Mouse (Mus musculus) liver, embryonic 11.5 days (tissue): ENCODE results near the gene Stag1. TPM values are rescaled to one million over a fixed set of nuclear protein-coding genes. Genes with fewer than 3 reads are reported as not detected.
"Not testable (repeated sequence)": the region's sequence is repeated elsewhere in the genome, so short reads cannot be mapped to it uniquely, and the experiment has no call there.

ENCODE experiments used
- ATAC-seq: fragments of 200-750 bp; cut with Nextera tagmentation; replicated peaks from 2 replicates; pipeline ENCODE4 v1.8.0; 2017; ENCODE audit warnings: moderate number of reproducible peaks, mild to moderate bottlenecking, moderate TSS enrichment, moderate library complexity; ENCODE audit not compliant: low FRiP score
- DNase-seq: peaks from one replicate; pipeline ENCODE4 v3.0.0-alpha.2; 2017; ENCODE audit warnings: low spot score
- H3K27ac ChIP-seq: fragments of 300-500 bp; sonication (generic); 2 replicates; pipeline ENCODE4 v1.5.1; 2014; ENCODE audit warnings: mild to moderate bottlenecking, low read depth, low read length, control low read depth
- H3K27me3 ChIP-seq: fragments of 300-500 bp; sonication (generic); replicated peaks from 2 replicates; pipeline ENCODE4 v1.6.1; 2014; ENCODE audit warnings: low read length, mixed read lengths; ENCODE audit not compliant: control insufficient read depth, insufficient read depth
- H3K36me3 ChIP-seq: fragments of 300-500 bp; sonication (generic); 2 replicates; pipeline ENCODE4 v1.6.1; 2014; ENCODE audit warnings: mild to moderate bottlenecking, low read length, moderate library complexity, mixed read lengths; ENCODE audit not compliant: control insufficient read depth, insufficient read depth
- H3K4me1 ChIP-seq: fragments of 300-500 bp; sonication (generic); replicated peaks from 2 replicates; pipeline ENCODE4 v1.6.1; 2014; ENCODE audit warnings: low read length, mixed read lengths; ENCODE audit not compliant: control insufficient read depth, insufficient read depth
- H3K4me2 ChIP-seq: fragments of 300-500 bp; sonication (generic); 2 replicates; pipeline ENCODE4 v1.6.1; 2014; ENCODE audit warnings: mild to moderate bottlenecking, control low read depth, moderate library complexity
- H3K4me3 ChIP-seq: fragments of 300-500 bp; sonication (generic); 2 replicates; pipeline ENCODE4 v1.5.1; 2014; ENCODE audit warnings: low read depth, low read length, control low read depth
- H3K9ac ChIP-seq: fragments of 300-500 bp; sonication (generic); 2 replicates; pipeline ENCODE4 v1.6.1; 2014; ENCODE audit warnings: low read depth, low read length, control low read depth
- H3K9me3 ChIP-seq: fragments of 300-500 bp; sonication (generic); 2 replicates; pipeline ENCODE4 v1.6.1; 2016; ENCODE audit warnings: low read length, inconsistent platforms, mixed read lengths; ENCODE audit not compliant: control insufficient read depth
- WGBS: fragments of 180-500 bp; shearing (Covaris S2); extraction: QIAGEN DNeasy Blood & Tissue Kit; methylation state at CpG from one replicate; pipeline ENCODE4 v1.1.7; 2014; 5-methylcytosine and 5-hydroxymethylcytosine counted together
- polyA plus RNA-seq: library from polyadenylated mRNA; unstranded; fragments of >200 nt; fragmentation: Nextera tagmentation; extraction: Ambion mirVana; gene quantifications from 2 replicates; pipeline ENCODE4 v1.2.1, GENCODE M21; 2014

Stag1 gene
- polyA plus RNA-seq, 1 experiment from 2014 or later: 32.3 TPM

DNA sequence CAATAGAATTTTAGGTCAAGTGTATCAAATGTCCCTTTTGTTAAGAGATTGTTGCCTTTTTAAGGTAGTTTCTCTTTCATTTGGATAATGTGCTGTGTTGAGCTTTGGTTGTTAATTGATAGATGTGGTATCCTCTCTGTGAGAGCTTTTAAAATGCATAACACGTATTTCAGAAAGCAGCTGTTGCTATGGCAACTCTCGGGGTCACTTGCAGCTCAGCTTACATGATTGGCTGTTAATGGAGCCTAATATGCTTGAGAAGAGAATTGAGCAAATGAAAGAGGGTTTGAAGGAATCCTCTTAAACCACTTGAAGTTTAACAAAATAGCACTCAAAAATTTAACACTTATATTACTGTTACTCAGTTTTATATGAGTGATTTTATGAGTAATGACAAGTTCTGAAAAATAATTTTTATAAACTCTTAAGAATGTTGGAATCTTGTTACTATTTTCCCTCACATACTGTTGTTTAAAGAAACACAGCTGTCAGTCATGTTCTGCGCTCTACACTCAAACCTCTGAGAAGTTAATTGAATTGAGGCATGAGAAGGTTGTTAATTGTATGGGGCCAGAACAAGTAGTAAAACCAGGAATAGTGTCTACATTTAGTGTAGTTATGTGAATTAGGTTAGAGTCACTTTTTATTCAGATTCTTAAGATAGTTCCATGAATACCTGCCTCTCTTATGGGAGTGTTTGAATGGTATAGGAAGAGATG lies 88.3 kb downstream of the Stag1 start:
- H3K36me3 ChIP-seq: no peaks in the 10 kb centered on the region
- H3K9ac ChIP-seq: no peak overlapping the region
- H3K4me1 ChIP-seq: no peaks in the 10 kb centered on the region
- H3K27me3 ChIP-seq: no peaks in the 10 kb centered on the region
- no peak overlapping the region for H3K27ac ChIP-seq
- DNase-seq (no peak), ATAC-seq (no peak)
- no peaks in the 10 kb centered on the region for H3K9me3 ChIP-seq
- H3K4me2 ChIP-seq: no peak overlapping the region
- H3K4me3 ChIP-seq: no peak overlapping the region
- 65% methylated on average over 3 of the region's 3 CpGs for WGBS

DNA sequence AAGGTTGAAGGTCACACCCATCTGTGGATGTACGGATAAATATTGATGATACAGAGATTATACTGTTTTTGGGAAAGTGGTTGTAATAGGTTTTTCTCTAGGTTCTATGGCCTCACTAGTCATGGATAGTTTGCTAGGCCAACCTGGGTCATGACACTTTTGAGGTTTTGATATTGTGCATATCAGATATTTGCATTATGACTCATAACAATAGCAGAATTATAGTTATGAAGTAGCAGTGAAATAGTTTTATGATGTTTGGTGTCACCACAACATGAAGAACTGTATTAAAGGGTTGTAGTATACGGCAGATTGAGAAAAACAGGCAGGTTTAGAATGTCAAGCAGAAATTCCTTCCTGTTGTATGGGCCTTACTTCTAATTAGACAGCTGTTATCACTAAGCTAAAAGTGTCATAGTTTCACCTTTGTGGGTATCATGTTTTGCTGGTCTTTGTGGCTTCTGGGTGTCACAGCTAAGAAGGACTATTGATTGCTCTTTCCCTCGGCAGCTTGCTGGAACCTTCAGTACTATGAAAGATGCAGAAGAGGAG lies 92.2 kb downstream of the Stag1 start:
- H3K4me1 ChIP-seq: peaks cover 9% of the 10 kb centered on the region
- WGBS: 84% methylated on average over 3 of the region's 3 CpGs
- H3K9me3 ChIP-seq: no peaks in the 10 kb centered on the region
- ATAC-seq (no peak), DNase-seq (no peak)
- H3K4me2 ChIP-seq: no peak overlapping the region
- H3K27ac ChIP-seq: no peak overlapping the region
- no peaks in the 10 kb centered on the region for H3K36me3 ChIP-seq
- H3K9ac ChIP-seq: no peak overlapping the region
- no peak overlapping the region for H3K4me3 ChIP-seq
- H3K27me3 ChIP-seq: no peaks in the 10 kb centered on the region

GRCm38 (mm10) chr9:100692239-100692638 lies 94.6 kb downstream of the Stag1 start:
- WGBS: 27% methylated on average over 1 of the region's 1 CpGs
- Histone ChIP-seq H3K4me3 (no peak overlapping the region), H3K27me3 (no peaks in the 10 kb centered on the region), H3K4me2 (no peak overlapping the region), H3K9ac (no peak overlapping the region), H3K9me3 (no peaks in the 10 kb centered on the region), H3K27ac (no peak overlapping the region), H3K4me1 (peaks cover 9% of the 10 kb centered on the region), H3K36me3 (no peaks in the 10 kb centered on the region)
- peak; percentile 75 for ATAC-seq
- no peak for DNase-seq

DNA sequence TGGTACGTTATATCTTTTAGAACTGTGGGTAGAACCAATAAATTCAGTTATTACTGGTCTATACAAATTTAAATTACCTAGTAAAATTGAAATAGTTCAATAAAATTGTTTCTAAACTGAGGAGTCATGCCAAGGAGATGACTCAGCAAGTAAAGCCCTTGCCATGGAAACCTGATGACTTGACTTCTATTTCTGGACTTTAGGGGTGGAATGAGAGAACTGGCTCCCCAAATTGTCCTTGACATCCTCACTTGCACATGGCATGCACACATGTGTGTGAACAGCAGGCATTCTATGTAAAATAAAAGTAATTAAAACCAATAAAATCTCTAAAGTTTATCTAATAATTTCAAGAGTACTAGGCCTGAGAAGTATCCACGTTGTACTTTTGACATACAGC lies 98.9 kb downstream of the Stag1 start:
- Histone ChIP-seq H3K4me2 (no peak overlapping the region), H3K9me3 (no peaks in the 10 kb centered on the region), H3K27ac (no peak overlapping the region), H3K36me3 (no peaks in the 10 kb centered on the region), H3K27me3 (no peaks in the 10 kb centered on the region), H3K9ac (no peak overlapping the region), H3K4me3 (no peak overlapping the region), H3K4me1 (peaks cover 9% of the 10 kb centered on the region)
- WGBS: 85% methylated on average over 2 of the region's 2 CpGs
- ATAC-seq: no peak
- DNase-seq: no peak

DNA sequence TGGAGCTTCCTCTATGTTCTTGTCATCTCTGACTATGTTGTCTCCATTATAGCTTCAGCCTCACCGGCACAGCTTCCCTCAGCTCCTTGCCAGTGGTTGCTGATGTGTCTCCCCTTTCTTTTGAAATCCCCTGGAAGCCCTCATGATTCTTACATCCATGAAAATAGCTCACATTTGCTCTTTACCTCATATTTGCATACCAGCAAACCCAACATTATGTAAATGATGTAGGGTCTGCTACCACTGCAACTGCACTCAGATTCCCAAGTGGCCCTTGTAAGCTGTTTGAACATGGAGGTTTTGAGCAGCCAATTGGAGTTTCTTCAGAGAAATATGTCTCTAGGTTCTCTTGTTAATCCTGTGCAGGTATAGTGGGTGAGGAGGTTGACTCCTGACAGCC lies 110.0 kb downstream of the Stag1 start:
- H3K4me3 ChIP-seq: no peak overlapping the region
- H3K27me3 ChIP-seq: no peaks in the 10 kb centered on the region
- DNase-seq: no peak
- H3K9me3 ChIP-seq: no peaks in the 10 kb centered on the region
- no peak overlapping the region for H3K27ac ChIP-seq
- ATAC-seq: no peak
- no peaks in the 10 kb centered on the region for H3K4me1 ChIP-seq
- no peak overlapping the region for H3K4me2 ChIP-seq
- no peak overlapping the region for H3K9ac ChIP-seq
- WGBS: 97% methylated on average over 1 of the region's 1 CpGs
- no peaks in the 10 kb centered on the region for H3K36me3 ChIP-seq

- no peak overlapping the region for H3K27ac ChIP-seq
- H3K27me3 ChIP-seq: no peaks in the 10 kb centered on the region
- no peak overlapping the region for H3K4me2 ChIP-seq
- no peaks in the 10 kb centered on the region for H3K36me3 ChIP-seq
- H3K9me3 ChIP-seq: no peaks in the 10 kb centered on the region
- H3K9ac ChIP-seq: no peak overlapping the region
- DNase-seq (no peak), ATAC-seq (no peak)
- no peaks in the 10 kb centered on the region for H3K4me1 ChIP-seq
- no peak overlapping the region for H3K4me3 ChIP-seq
- WGBS: 68% methylated on average over 2 of the region's 2 CpGs
Measured at GRCm38 (mm10) chr9:100711665-100712064, 114.1 kb downstream of the Stag1 start.

GRCm38 (mm10) chr9:100724832-100725231 lies 127.2 kb downstream of the Stag1 start:
- not testable (repeated sequence) for H3K27me3 ChIP-seq, H3K4me1 ChIP-seq, H3K9ac ChIP-seq, H3K9me3 ChIP-seq, H3K36me3 ChIP-seq, H3K4me3 ChIP-seq, DNase-seq, ATAC-seq, H3K27ac ChIP-seq, H3K4me2 ChIP-seq
- 93% methylated on average over 2 of the region's 2 CpGs for WGBS

GRCm38 (mm10) chr9:100731839-100732238 lies 134.2 kb downstream of the Stag1 start:
- H3K36me3 ChIP-seq: no peaks in the 10 kb centered on the region
- H3K4me3 ChIP-seq: no peak overlapping the region
- no peak for DNase-seq
- H3K9ac ChIP-seq: no peak overlapping the region
- WGBS: 88% methylated on average over 1 of the region's 1 CpGs
- no peak overlapping the region for H3K27ac ChIP-seq
- H3K4me1 ChIP-seq: peaks cover 5% of the 10 kb centered on the region
- no peak overlapping the region for H3K4me2 ChIP-seq
- H3K9me3 ChIP-seq: no peaks in the 10 kb centered on the region
- H3K27me3 ChIP-seq: no peaks in the 10 kb centered on the region
- ATAC-seq: no peak

GRCm38 (mm10) chr9:100733907-100734440 lies 136.4 kb downstream of the Stag1 start:
- no peak for DNase-seq
- H3K27me3 ChIP-seq: no peaks in the 10 kb centered on the region
- WGBS: 79% methylated on average over 6 of the region's 6 CpGs

More at GRCm38 (mm10) chr9:100733907-100734440, 136.4 kb downstream of the Stag1 start:
- ATAC-seq: no peak
- no peak overlapping the region for H3K4me2 ChIP-seq
- H3K9me3 ChIP-seq: no peaks in the 10 kb centered on the region
- no peaks in the 10 kb centered on the region; the same call in 1 of the 2 replicates for H3K36me3 ChIP-seq
- peaks cover 5% of the 10 kb centered on the region for H3K4me1 ChIP-seq
- no peak overlapping the region; the same call in 1 of the 2 replicates for H3K27ac ChIP-seq
- H3K4me3 ChIP-seq: no peak overlapping the region
- no peak overlapping the region for H3K9ac ChIP-seq
